Mouse (Mus musculus) liver, embryonic 15.5 days (tissue): ENCODE measurements around the gene Gkn3. TPM values are rescaled to one million over a fixed set of nuclear protein-coding genes. Genes with fewer than 3 reads are reported as not detected.

Experiments
- ATAC-seq: fragments of 200-750 bp; cut with Nextera tagmentation; 2 replicates; pipeline ENCODE4 v1.8.0; 2017; ENCODE audit warnings: moderate number of reproducible peaks, mild to moderate bottlenecking, moderate library complexity; ENCODE audit not compliant: insufficient read depth
- H3K27ac ChIP-seq: fragments of 300-500 bp; sonication (generic); replicated peaks from 2 replicates; pipeline ENCODE4 v1.5.1; 2015; ENCODE audit warnings: mild to moderate bottlenecking, inconsistent platforms
- H3K27me3 ChIP-seq: fragments of 300-500 bp; sonication (generic); 2 replicates; pipeline ENCODE4 v1.6.1; 2015; ENCODE audit warnings: mild to moderate bottlenecking, inconsistent platforms
- H3K36me3 ChIP-seq: fragments of 300-500 bp; sonication (generic); replicated peaks from 2 replicates; pipeline ENCODE4 v1.6.1; 2015; ENCODE audit warnings: moderate library complexity, mild to moderate bottlenecking, inconsistent platforms
- H3K4me1 ChIP-seq: fragments of 300-500 bp; sonication (generic); replicated peaks from 2 replicates; pipeline ENCODE4 v1.6.1; 2015; ENCODE audit warnings: inconsistent platforms
- H3K4me2 ChIP-seq: fragments of 300-500 bp; sonication (generic); 2 replicates; pipeline ENCODE4 v1.6.1; 2015; ENCODE audit warnings: moderate library complexity, mild to moderate bottlenecking, inconsistent platforms
- H3K4me3 ChIP-seq: fragments of 300-500 bp; sonication (generic); replicated peaks from 2 replicates; pipeline ENCODE4 v1.5.1; 2015; ENCODE audit warnings: mild to moderate bottlenecking, inconsistent platforms
- H3K9ac ChIP-seq: fragments of 300-500 bp; sonication (generic); 2 replicates; pipeline ENCODE4 v1.6.1; 2015; ENCODE audit warnings: moderate library complexity, mild to moderate bottlenecking, inconsistent platforms
- H3K9me3 ChIP-seq: fragments of 300-500 bp; sonication (generic); replicated peaks from 2 replicates; pipeline ENCODE4 v1.6.1; 2016; ENCODE audit warnings: inconsistent platforms
- WGBS: fragments of 180-500 bp; shearing (Covaris S2); methylation state at CpG from one replicate; pipeline ENCODE4 v1.1.7; 2015; ENCODE audit warnings: mixed read lengths; ENCODE audit not compliant: insufficient replicate concordance; 5-methylcytosine and 5-hydroxymethylcytosine counted together
- polyA plus RNA-seq: library from polyadenylated mRNA; unstranded; fragments of >200 nt; fragmentation: Nextera tagmentation; extraction: Ambion mirVana; gene quantifications from 2 replicates; pipeline ENCODE4 v1.2.1, GENCODE M21; 2015

Gene Gkn3
- polyA plus RNA-seq, 1 experiment from 2014 or later, result not detected

DNA sequence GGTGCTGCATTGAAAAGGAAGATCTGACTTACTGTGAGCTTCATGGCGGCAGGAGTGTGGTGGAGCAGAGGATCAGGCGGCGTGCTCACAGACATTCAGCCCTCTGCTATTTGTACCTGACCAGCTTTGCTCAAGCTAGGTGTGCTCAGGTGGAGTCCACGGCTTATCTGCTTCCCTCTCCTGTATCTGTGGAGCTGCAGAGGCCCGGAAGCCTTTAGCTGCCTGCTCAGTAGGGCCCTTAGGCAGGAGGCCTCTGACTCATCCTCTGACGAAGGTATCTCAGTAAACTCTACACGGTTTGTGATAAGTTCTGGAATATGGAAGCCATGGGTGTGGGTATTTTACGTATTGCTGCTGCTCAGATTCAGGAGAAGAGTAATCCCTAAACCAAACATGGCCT, 37.9 kb downstream of the Gkn3 start, which contains the start of gene Gkn1:
Gene Gkn1, minus strand, starts transcription at position 114 of the 400 bp plus-strand sequence.
- no peak for ATAC-seq
- WGBS, result 62% methylated on average over 8 of the region's 8 CpGs
- Histone ChIP-seq H3K4me2 (no peak within 1 kb of the TSS), H3K36me3 (no peaks in the 10 kb centered on the region), H3K9ac (no peak within 1 kb of the TSS), H3K9me3 (no peaks in the 10 kb centered on the region), H3K4me3 (no peak within 1 kb of the TSS), H3K4me1 (no peaks in the 10 kb centered on the region), H3K27me3 (0 out of 2 replicates have a peak, but pooled peaks cover 3% of the 10 kb centered on the region), H3K27ac (no peak within 1 kb of the TSS)

GRCm38 (mm10) chr6:87335935-87336295, 52.8 kb downstream of the Gkn3 start:
- H3K9ac ChIP-seq, result no peak overlapping the region
- H3K9me3 ChIP-seq, result no peaks in the 10 kb centered on the region
- no peak overlapping the region for H3K27ac ChIP-seq
- H3K4me1 ChIP-seq, result no peaks in the 10 kb centered on the region; the same call in 1 of the 2 replicates
- no peaks in the 10 kb centered on the region for H3K36me3 ChIP-seq
- H3K4me3 ChIP-seq, result no peak overlapping the region
- 19% methylated on average over 6 of the region's 6 CpGs for WGBS
- ATAC-seq, result no peak
- peaks cover 49% of the 10 kb centered on the region for H3K27me3 ChIP-seq
- H3K4me2 ChIP-seq, result no peak overlapping the region

GRCm38 (mm10) chr6:87335091-87335934, 53.4 kb downstream of the Gkn3 start, which contains the start of gene Antxr1:
Gene Antxr1 (minus strand): TSS chr6:87335821.
- under 1% methylated on average over 54 of the region's 54 CpGs for WGBS
- H3K27ac ChIP-seq, result 0 out of 2 replicates have a peak within 1 kb of the TSS, but pooled peaks have one; percentile 19
- H3K4me3 ChIP-seq, result peak within 1 kb of the TSS; percentile 50
- ATAC-seq, result no peak
- peak within 1 kb of the TSS; percentile 64 for H3K4me2 ChIP-seq
- H3K4me1 ChIP-seq, result no peaks in the 10 kb centered on the region; the same call in 1 of the 2 replicates
- H3K36me3 ChIP-seq, result no peaks in the 10 kb centered on the region
- no peak within 1 kb of the TSS for H3K9ac ChIP-seq
- peaks cover 49% of the 10 kb centered on the region for H3K27me3 ChIP-seq
- H3K9me3 ChIP-seq, result no peaks in the 10 kb centered on the region

GRCm38 (mm10) chr6:87334361-87335090, 54.2 kb downstream of the Gkn3 start:
- Histone ChIP-seq H3K4me1 (no peaks in the 10 kb centered on the region; the same call in 1 of the 2 replicates), H3K27me3 (peaks cover 49% of the 10 kb centered on the region), H3K4me2 (peak overlapping the region; percentile 64; the same call in 1 of the 2 replicates), H3K27ac (no peak overlapping the region), H3K9me3 (no peaks in the 10 kb centered on the region), H3K36me3 (no peaks in the 10 kb centered on the region), H3K9ac (no peak overlapping the region), H3K4me3 (peak overlapping the region; percentile 50)
- no peak for ATAC-seq
- WGBS, result 21% methylated on average over 11 of the region's 11 CpGs

Other genes starting within 250 kb of the Gkn3 start
- gene Antxr1, start 53.1 kb downstream of the Gkn3 start, polyA plus RNA-seq, result 0.47 and 0.54 TPM in 2 replicates
- gene Gkn1, start 38.0 kb downstream of the Gkn3 start, polyA plus RNA-seq, result not detected in 2 replicates
- gene Gkn2, start 15.6 kb downstream of the Gkn3 start, polyA plus RNA-seq, result not detected in 2 replicates
- gene Bmp10, start 40.1 kb upstream of the Gkn3 start, polyA plus RNA-seq, result 0.13 and 0.20 TPM in 2 replicates
- 4.0 and 4.9 TPM in 2 replicates for gene Arhgap25, start 144.3 kb upstream of the Gkn3 start, polyA plus RNA-seq
- 5.4 and 6.7 TPM in 2 replicates for gene Prokr1, start 201.8 kb upstream of the Gkn3 start, polyA plus RNA-seq